Mouse (Mus musculus): ENCODE data around the gene Cxcr2.

DNA sequence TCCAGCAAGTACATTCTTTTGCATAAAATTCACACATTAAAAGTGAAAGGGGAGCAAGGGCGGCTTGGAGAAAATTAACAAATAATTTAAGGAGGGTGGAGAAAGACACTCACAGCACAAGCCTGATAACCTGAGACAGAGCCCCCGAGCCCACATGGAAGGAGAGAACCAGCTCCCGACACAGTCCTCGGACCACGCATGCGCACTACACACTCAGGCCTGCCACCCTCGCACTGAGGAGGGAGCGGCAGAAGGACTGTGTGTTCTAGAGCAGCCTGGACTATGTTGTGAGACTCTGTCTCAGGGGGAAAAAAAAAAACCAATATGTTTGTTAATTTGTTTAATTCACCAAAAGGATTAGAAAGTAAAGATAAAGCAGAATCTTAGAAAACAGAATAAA, 12.0 kb upstream of the Cxcr2 start:
- TF ChIP-seq CTCF (IDR thresholded peaks at IDR 0.05; ENCODE audit: low read depth) (no peak), EP300 (optimal IDR thresholded peaks at IDR 0.05) (no peak)
